Mouse (Mus musculus): ENCODE measurements around the gene Immp2l. TPM values are rescaled to one million over a fixed set of nuclear protein-coding genes. Genes with fewer than 3 reads are reported as not detected.

Immp2l gene
- total and polyA plus RNA-seq, 2 experiments from 2014 or later, result 9.4 to 16.6 TPM

GRCm38 (mm10) chr12:41668280-41668679, 644.4 kb downstream of the Immp2l start:
- TF ChIP-seq CTCF (IDR thresholded peaks at IDR 0.05), result no peak
- H3K4me2 ChIP-seq (ENCODE audit: low read depth, low read length, poor library complexity, severe bottlenecking), result no peak overlapping the region
- H3K9ac ChIP-seq (replicated peaks; ENCODE audit: low read length, poor library complexity, severe bottlenecking), result no peak overlapping the region
- DNase-seq (ENCODE audit: low spot score) (no peak), ATAC-seq (ENCODE audit: low FRiP score) (no peak)
- H3K4me1 ChIP-seq (ENCODE audit: insufficient read depth, low read length), result no peaks in the 10 kb centered on the region
- H3K36me3 ChIP-seq (ENCODE audit: insufficient read depth, low read length), result no peaks in the 10 kb centered on the region
- 29% methylated on average over 3 of the region's 3 CpGs for WGBS
- H3K27me3 ChIP-seq (ENCODE audit: insufficient read depth, low read length), result no peaks in the 10 kb centered on the region
- no peak overlapping the region for H3K4me3 ChIP-seq (ENCODE audit: low read depth, low read length)
- no peak overlapping the region for H3K27ac ChIP-seq (ENCODE audit: low read depth, low read length)
- H3K9me3 ChIP-seq (ENCODE audit: low read length), result no peaks in the 10 kb centered on the region

- Histone ChIP-seq H3K9me3 (ENCODE audit: low read length) (no peaks in the 10 kb centered on the region), H3K27ac (ENCODE audit: low read depth, low read length) (no peak overlapping the region), H3K4me3 (ENCODE audit: low read depth, low read length) (no peak overlapping the region), H3K9ac (replicated peaks; ENCODE audit: low read length, poor library complexity, severe bottlenecking) (no peak overlapping the region), H3K4me1 (ENCODE audit: insufficient read depth, low read length) (no peaks in the 10 kb centered on the region), H3K27me3 (ENCODE audit: insufficient read depth, low read length) (no peaks in the 10 kb centered on the region), H3K4me2 (ENCODE audit: low read depth, low read length, poor library complexity, severe bottlenecking) (no peak overlapping the region), H3K36me3 (ENCODE audit: insufficient read depth, low read length) (no peaks in the 10 kb centered on the region)
- DNase-seq (ENCODE audit: low spot score), result no peak
- TF ChIP-seq CTCF (IDR thresholded peaks at IDR 0.05), result no peak
- no peak for ATAC-seq (ENCODE audit: low FRiP score)
- 91% methylated on average over 1 of the region's 1 CpGs for WGBS
Measured at GRCm38 (mm10) chr12:41669481-41669880, 645.6 kb downstream of the Immp2l start.

- no peaks in the 10 kb centered on the region for H3K36me3 ChIP-seq (ENCODE audit: insufficient read depth, low read length)
- no peak overlapping the region for H3K4me2 ChIP-seq (ENCODE audit: low read depth, low read length, poor library complexity, severe bottlenecking)
- H3K9ac ChIP-seq (replicated peaks; ENCODE audit: low read length, poor library complexity, severe bottlenecking), result no peak overlapping the region
- TF ChIP-seq CTCF (IDR thresholded peaks at IDR 0.05), result no peak
- no peak overlapping the region for H3K27ac ChIP-seq (ENCODE audit: low read depth, low read length)
- H3K27me3 ChIP-seq (ENCODE audit: insufficient read depth, low read length), result no peaks in the 10 kb centered on the region
- no peaks in the 10 kb centered on the region for H3K9me3 ChIP-seq (ENCODE audit: low read length)
- ATAC-seq (ENCODE audit: low FRiP score) (no peak), DNase-seq (ENCODE audit: low spot score) (no peak)
- H3K4me1 ChIP-seq (ENCODE audit: insufficient read depth, low read length), result no peaks in the 10 kb centered on the region
- H3K4me3 ChIP-seq (ENCODE audit: low read depth, low read length), result no peak overlapping the region
- 79% methylated on average over 2 of the region's 2 CpGs for WGBS
Measured at GRCm38 (mm10) chr12:41674861-41675260, 651.0 kb downstream of the Immp2l start.

GRCm38 (mm10) chr12:41680141-41680540, 656.3 kb downstream of the Immp2l start:
- no peaks in the 10 kb centered on the region for H3K4me1 ChIP-seq (ENCODE audit: insufficient read depth, low read length)
- 89% methylated on average over 1 of the region's 1 CpGs for WGBS

GRCm38 (mm10) chr12:41682141-41682540, 658.3 kb downstream of the Immp2l start:
- no peaks in the 10 kb centered on the region for H3K36me3 ChIP-seq (ENCODE audit: insufficient read depth, low read length)
- no peak overlapping the region for H3K9ac ChIP-seq (replicated peaks; ENCODE audit: low read length, poor library complexity, severe bottlenecking)
- DNase-seq (ENCODE audit: low spot score) (no peak), ATAC-seq (ENCODE audit: low FRiP score) (no peak)
- no peak overlapping the region for H3K4me2 ChIP-seq (ENCODE audit: low read depth, low read length, poor library complexity, severe bottlenecking)
- WGBS, result 54% methylated on average over 1 of the region's 1 CpGs
- no peak for TF ChIP-seq CTCF (IDR thresholded peaks at IDR 0.05)
- peaks cover 6% of the 10 kb centered on the region; the same call in 1 of the 2 replicates for H3K27me3 ChIP-seq (ENCODE audit: insufficient read depth, low read length)
- H3K4me3 ChIP-seq (ENCODE audit: low read depth, low read length), result no peak overlapping the region
- H3K9me3 ChIP-seq (ENCODE audit: low read length), result no peaks in the 10 kb centered on the region
- H3K4me1 ChIP-seq (ENCODE audit: insufficient read depth, low read length), result no peaks in the 10 kb centered on the region
- H3K27ac ChIP-seq (ENCODE audit: low read depth, low read length), result no peak overlapping the region

More at GRCm38 (mm10) chr12:41680141-41680540, 656.3 kb downstream of the Immp2l start:
- H3K9ac ChIP-seq (replicated peaks; ENCODE audit: low read length, poor library complexity, severe bottlenecking), result no peak overlapping the region
- TF ChIP-seq CTCF (IDR thresholded peaks at IDR 0.05), result peak; percentile 57
- H3K36me3 ChIP-seq (ENCODE audit: insufficient read depth, low read length), result no peaks in the 10 kb centered on the region
- ATAC-seq (ENCODE audit: low FRiP score) (no peak), DNase-seq (ENCODE audit: low spot score) (no peak)
- no peak overlapping the region for H3K4me3 ChIP-seq (ENCODE audit: low read depth, low read length)
- H3K4me2 ChIP-seq (ENCODE audit: low read depth, low read length, poor library complexity, severe bottlenecking), result no peak overlapping the region
- H3K27me3 ChIP-seq (ENCODE audit: insufficient read depth, low read length), result no peaks in the 10 kb centered on the region
- H3K9me3 ChIP-seq (ENCODE audit: low read length), result no peaks in the 10 kb centered on the region
- no peak overlapping the region for H3K27ac ChIP-seq (ENCODE audit: low read depth, low read length)

- no peaks in the 10 kb centered on the region for H3K4me1 ChIP-seq (ENCODE audit: insufficient read depth, low read length)
- H3K9ac ChIP-seq (replicated peaks; ENCODE audit: low read length, poor library complexity, severe bottlenecking), result no peak overlapping the region
Measured at GRCm38 (mm10) chr12:41689809-41690208, 665.9 kb downstream of the Immp2l start.

More at GRCm38 (mm10) chr12:41689809-41690208, 665.9 kb downstream of the Immp2l start:
- Histone ChIP-seq H3K36me3 (ENCODE audit: insufficient read depth, low read length) (no peaks in the 10 kb centered on the region), H3K4me2 (ENCODE audit: low read depth, low read length, poor library complexity, severe bottlenecking) (no peak overlapping the region), H3K27me3 (ENCODE audit: insufficient read depth, low read length) (peaks cover 8% of the 10 kb centered on the region; the same call in 1 of the 2 replicates), H3K9me3 (ENCODE audit: low read length) (no peaks in the 10 kb centered on the region), H3K27ac (ENCODE audit: low read depth, low read length) (no peak overlapping the region), H3K4me3 (ENCODE audit: low read depth, low read length) (no peak overlapping the region)
- no peak for TF ChIP-seq CTCF (IDR thresholded peaks at IDR 0.05)
- 37% methylated on average over 3 of the region's 3 CpGs for WGBS
- DNase-seq (ENCODE audit: low spot score) (no peak), ATAC-seq (ENCODE audit: low FRiP score) (no peak)

Data from midbrain, postnatal 0 days (tissue).